Mouse (Mus musculus) c-Kit-positive CD71-negative TER-119-negative erythroid progenitor cells, embryonic 14.5 days (primary cell): ENCODE measurements around the gene Fance.
A peak's percentile ranks its signal among the peaks of the same experiment; 100 is the strongest.

Source experiments
- DNase-seq: peaks from one replicate; pipeline ENCODE4 v3.0.0-alpha.2; 2013; ENCODE audit warnings: low read depth

Gene Fance

DNA sequence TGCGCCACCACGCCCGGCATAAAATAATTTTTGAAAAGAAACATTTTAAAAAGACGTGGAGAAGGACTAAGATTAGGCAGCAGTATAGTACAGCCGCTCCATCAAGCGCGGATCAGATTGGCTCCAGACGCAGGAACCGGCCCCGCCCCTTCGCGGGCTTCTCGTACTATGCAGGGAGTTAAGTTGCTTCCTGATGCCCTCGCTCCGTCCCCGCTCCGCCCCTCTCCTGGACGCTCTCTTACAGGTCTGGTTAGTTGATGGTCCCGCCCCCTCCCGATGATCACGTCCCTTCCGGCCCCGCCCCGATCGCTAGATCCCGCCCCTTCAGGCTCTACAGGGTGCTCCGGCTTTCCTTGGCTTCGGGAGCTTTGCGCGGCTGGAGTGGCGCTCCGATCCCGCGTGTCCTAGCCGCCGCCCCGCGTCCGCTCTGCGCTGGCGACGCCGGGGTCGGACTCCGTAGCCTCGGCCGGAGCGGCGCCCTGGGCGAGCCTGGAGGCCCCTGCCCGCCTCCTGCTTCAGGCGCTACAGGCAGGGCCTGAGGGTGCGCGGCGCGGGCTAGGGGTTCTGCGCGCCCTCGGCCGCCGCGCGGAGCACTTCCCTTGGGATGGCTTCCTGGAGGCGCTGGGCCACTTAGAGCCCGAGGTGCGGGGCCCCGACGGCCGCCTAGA lies at the start of gene Fance:
TSS of gene Fance (plus strand) at position 308 of the 668 bp plus-strand sequence.
- peak; percentile 99 for DNase-seq

- DNase-seq = no peak
Measured at GRCm38 (mm10) chr17:28267251-28267650, 46.1 kb upstream of the Fance start.

GRCm38 (mm10) chr17:28270165-28270564 lies 43.2 kb upstream of the Fance start:
- DNase-seq = no peak

- DNase-seq = no peak
Measured at GRCm38 (mm10) chr17:28271537-28272266, 41.6 kb upstream of the Fance start.

- no peak for DNase-seq
Measured at GRCm38 (mm10) chr17:28272281-28272680, 41.0 kb upstream of the Fance start.

GRCm38 (mm10) chr17:28272837-28273236 lies 40.5 kb upstream of the Fance start:
- no peak for DNase-seq

- no peak for DNase-seq
Measured at GRCm38 (mm10) chr17:28274739-28275138, 38.6 kb upstream of the Fance start.

- no peak for DNase-seq
Measured at GRCm38 (mm10) chr17:28277226-28277625, 36.1 kb upstream of the Fance start.

DNA sequence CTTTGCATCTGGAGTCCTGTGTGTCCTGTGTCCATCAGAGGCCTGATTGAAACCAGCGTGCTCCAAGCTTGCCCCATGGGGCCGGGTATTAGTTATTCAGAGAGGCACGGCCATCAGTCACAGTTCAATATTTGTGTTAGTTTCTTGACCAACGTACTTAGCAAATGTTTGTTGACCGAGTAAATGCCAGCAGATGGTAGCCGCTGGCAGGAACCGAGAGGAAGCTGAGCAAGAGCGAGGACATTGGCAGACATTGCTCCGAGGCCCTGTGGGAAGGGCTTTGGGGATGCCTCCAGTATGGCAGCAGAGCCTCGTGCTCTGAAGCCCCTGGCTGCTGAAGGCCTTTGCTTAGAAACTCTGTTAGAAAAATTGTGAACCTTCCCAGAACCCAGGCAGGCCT lies 35.6 kb upstream of the Fance start:
- no peak for DNase-seq

DNA sequence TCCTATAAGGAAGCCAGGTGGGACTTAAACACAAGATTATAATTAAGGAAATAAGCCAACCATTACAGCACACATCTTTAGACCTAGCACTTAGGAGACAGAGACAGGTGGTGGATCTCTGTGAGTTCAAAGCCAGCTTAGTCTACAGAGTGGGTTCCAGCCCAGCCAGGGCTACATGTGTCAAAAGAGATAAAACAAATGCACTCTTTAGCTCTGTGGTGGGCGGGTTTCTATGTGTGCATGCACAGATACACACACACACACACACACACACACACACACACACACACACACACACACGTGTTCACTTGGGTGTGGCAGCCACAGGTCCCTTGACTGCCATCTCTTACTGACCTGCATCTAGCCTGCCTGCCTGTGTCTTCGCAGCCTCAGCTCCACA lies 35.2 kb upstream of the Fance start:
- DNase-seq = no peak

DNA sequence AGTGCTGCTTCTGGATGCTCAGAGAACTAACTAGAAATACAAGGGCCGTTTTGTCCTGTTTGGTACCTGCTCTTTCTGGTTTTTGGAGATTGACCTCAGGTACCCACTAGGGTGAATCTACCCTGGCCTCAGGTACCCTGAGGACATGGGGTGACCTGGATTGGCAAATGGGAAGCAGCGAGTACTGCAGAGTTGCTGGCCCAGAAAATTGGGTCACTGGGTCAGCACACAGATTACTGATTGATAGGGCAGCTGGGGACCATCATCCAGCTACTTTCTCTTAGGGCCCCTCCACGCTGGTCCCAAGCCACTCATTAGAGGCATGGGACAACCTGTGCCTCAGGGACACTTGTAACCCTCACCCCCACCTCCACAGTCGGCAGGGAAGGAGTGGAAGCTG lies 34.1 kb upstream of the Fance start:
- no peak for DNase-seq

GRCm38 (mm10) chr17:28279780-28280422 lies 33.4 kb upstream of the Fance start:
- DNase-seq = no peak

DNA sequence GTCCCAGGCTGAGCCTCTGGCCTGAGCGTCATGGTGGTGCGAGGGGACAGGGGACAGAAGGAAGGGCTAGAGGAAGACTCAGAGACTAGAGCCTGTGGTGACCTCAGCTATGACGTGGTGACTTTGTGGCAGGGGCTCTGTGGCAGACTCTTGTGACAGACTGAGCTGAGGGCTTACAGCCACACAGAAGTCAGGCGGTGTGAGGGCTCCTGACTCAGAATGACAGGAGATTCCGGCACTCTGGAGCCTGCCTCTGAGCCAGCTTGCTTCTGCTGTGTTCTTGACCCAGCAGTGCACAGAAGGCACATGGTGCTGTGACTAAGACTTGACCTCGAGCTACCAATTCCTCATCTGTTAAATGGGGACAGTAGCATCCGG lies 32.9 kb upstream of the Fance start:
- DNase-seq = no peak

DNA sequence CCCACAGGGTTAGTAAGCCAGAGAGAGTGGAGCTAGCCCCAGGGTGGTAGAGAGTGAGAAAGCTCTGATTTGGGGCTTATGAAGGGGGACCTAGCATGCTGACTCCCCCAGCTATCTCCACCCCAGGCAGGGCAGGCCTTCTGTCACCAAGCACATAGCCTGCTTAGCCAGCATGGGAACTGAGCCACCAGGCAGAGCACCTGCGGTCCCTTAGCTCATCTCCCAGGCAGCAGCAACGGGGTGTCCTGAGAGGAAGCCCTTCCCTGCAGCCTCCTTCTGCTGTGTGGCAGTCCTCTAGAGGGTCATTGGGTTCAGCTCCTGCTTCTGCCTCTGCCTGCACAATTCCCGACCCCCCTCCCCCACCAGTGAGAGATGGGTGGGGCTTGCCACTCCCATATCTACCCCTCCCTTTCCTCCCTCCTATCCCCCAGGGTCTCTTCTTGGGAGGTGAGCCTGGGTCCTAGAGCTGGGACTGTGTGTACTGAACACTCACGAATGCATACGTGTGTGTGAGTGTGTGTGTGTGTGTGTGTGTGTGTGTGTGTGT lies 32.4 kb upstream of the Fance start:
- DNase-seq = no peak

DNA sequence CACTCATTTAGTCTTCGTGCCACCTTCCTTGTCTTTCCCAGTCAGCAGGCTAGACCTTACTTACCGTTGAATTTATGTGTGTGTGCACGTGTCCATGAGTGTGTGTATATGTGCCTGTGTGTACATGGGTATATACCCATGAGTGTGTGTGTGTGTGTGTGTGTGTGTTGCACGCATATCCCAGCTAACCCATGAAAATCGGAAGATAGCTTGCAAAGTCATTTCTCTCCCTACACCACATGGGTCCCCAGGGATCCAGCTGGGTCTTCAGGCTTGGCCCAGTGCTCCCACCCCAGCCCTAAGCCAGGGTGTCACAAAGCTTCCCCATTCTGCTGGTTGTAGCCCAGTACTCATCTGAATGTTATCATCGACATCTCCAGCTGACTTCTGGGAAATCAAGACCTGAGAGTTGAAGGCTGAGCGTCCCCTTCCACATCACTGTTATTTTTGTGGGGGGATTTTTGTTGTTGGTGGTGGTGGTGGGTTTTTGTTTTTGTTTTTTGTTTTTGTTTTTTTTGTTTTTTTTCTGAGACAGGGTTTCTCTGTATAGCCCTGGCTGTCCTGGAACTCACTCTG lies 31.4 kb upstream of the Fance start:
- DNase-seq = no peak

DNA sequence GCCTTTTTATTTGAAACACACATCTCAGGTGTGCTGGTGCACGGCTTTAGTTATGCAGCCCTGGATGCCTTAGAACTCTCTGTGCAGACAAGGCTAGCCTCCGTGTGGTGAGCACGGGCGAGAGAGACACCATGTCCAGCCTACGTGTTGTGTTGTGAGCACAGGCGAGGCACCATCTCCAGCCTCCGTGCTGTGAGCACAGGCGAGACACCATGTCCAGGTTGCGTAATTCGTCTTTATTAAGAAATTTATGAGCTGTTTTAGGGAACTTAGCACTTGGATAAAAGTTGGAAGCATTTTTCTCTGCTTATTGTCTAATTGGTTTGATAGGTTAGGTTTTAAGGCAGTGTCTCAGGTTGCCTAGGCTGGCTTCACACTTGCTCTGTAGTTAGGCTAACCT lies 30.1 kb upstream of the Fance start:
- no peak for DNase-seq

DNA sequence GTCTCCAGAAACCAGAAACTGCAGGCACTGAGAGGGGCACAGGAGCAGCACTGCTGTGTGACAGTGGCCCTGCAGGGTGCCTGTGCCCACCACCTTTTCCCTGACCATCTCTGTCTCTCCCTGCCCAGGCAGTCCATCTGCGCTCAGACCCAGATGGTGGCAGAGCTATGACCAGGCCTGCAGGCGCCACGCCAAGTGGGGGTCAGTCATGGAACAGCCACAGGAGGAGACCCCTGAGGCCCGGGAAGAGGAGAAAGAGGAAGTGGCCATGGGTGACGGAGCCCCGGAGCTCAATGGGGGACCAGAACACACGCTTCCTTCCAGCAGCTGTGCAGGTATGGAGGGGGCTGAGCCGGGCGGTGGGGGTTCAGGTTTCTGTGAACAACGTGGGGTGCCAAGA lies 27.2 kb upstream of the Fance start:
- DNase-seq = no peak

- no peak for DNase-seq
Measured at GRCm38 (mm10) chr17:28286964-28287363, 26.4 kb upstream of the Fance start.

DNA sequence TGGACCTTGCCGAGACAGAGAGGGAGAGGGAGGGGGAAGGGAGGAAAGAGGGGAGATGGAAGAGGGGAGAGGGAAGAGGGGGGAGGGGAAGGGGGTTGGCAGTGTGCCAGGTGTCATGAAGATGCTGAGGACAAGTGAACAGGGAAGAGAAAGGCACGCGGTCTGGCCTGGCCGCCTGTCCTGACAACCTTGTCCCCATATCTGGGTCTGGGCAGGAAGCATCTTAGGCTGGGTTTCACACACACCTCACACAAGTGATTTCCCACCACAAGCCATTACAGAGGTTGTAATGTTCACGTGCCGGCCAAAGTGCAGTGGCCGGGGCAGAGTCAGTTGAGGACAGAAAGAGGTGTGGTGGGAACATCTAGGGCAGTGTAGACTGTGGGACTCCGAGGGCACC lies 25.7 kb upstream of the Fance start:
- no peak for DNase-seq

DNA sequence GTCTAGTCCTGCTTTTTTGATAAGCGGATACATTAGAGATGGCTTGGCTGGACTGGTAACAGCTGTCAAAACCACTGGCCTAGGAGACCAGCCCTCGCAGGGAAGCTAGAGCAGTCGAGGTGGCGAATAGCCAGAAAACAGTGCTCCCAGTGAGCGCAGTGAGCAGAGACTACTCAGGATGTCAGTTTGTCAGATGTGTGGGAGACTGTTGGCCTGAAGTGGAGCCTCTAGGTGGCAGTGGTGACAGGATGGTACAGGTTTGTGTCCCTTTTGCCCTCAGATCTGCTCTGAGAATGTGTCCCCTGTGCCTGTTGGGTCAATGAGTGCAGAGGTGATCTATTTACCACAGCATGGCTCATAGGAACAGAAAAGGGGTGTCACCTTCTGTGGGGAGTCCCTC lies 25.3 kb upstream of the Fance start:
- no peak for DNase-seq

- DNase-seq = no peak
Measured at GRCm38 (mm10) chr17:28290262-28290661, 23.1 kb upstream of the Fance start.

DNA sequence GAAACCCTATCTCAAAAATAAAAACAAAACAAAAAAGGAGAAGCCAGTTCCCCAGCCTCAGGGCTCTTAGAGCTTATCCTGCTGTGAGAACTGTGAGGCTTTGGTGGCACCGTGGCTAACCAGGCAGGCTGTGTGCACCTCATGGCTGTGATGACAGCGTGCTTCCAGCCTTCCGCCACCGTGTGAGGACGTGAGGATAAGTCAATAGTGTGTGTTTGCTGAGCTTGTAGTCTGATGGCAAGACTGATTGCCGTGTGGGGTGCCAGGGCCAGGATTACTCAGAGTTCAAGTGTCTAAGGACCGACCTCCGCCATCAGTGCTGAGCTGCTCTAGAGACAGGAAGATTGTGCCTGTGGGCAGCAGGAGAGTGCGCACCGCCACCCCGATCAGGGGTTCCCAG lies 22.6 kb upstream of the Fance start:
- DNase-seq = no peak

DNA sequence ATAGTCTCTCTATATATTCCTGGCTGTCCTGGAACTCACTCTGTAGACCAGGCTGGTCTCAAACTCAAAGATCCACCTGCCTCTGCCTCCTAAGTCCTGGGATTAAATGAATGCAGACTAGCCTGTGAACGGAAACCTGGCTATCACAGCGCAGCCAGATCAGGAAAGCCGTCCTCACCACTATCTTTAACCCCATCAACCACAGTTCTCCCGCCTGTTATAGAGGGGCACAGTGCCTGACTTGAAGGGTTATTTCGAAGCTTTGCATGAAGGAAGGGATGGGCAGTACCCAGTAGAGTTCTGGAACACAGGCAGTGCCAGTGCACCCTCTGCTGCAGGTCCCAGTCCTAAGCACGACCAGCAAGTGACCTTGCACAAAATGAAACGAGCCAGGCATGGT lies 22.0 kb upstream of the Fance start:
- no peak for DNase-seq
